Mouse (Mus musculus): ENCODE data around the gene C1qtnf5.
"Not testable (repeated sequence)": the region's sequence is repeated elsewhere in the genome, so short reads cannot be mapped to it uniquely, and the experiment has no call there.

The C1qtnf5 gene

DNA sequence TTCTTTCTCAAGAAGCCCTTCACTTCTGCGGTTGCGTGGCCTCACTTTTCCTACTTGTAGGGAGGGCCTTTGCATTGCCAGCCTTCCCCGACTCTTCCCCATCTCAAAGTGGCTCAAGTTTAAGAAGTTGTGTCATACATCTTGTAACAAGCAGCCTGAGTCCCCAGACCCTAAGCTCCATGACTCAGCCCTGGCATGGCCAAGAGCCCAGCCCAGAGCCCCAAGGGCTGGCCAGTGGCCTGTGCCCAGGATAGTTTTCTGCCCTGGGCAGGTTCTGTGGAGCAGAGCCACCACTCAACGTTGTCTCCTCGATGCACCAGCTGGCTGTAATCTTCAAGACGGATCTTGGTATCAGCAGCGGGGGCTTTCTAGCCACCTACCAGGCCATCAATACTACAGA is 2.2 kb upstream of the C1qtnf5 start:
- no peak for DNase-seq (ENCODE audit: low spot score in 2 of 2)

DNA sequence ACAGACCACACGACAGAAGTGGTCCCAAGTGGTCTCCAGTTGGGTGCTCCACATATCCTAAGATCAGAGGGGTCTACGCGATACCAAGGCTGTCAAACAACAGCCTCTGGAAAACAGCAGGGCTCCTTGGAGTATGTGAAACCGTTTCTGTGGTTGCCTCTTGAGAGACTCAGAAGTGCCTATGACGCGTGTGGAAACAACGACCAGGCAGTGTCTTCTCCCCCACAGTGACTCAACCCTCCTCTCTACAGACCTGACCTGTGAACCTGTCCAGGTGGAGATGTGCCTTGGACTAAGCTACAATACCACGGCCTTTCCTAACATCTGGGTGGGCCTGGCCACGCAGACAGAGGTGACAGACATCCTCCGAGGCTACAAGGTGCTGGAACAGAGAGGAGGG is 1.3 kb upstream of the C1qtnf5 start:
- DNase-seq (ENCODE audit: low spot score in 2 of 2) = no peak

DNA sequence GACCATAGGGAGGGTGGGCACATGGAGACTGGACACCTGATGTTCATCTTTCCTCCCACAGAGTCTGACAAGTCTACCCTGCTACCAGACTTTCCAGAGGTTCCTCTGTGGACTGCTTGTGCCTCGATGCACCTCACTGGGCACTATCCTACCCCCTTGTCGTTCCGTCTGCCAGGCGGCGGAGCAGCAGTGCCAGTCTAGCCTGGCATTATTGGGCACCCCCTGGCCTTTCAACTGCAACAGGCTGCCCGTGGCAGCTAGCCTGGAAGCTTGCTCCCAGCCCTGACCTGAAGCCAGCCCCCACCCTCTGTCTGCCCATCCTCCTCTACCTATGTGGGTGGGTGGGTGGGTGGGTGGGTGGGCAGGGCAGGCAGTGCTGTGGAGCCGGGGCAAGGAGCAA is 863 bp upstream of the C1qtnf5 start:
- no peak for DNase-seq (ENCODE audit: low spot score in 2 of 2)

DNA sequence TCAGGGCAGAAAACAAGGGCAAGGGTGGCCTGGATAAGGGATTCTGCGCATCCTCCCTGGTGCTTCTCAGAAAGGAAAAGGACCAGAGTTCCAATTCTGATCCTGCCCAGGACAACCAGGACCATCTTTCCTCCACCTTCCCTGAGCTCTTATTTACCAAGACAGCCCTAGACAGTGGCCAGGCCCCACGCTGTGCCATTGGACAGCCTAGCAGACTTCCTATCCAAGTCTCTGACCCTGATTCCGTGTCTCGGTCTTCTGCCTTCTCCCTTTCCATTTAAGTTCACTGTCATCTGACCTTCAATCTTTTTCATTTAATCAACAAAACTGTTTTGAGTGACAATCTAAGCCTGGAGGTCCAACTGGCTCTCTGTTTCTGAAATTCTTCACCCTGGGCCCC is 449 bp upstream of the C1qtnf5 start:
- no peak for DNase-seq (ENCODE audit: low spot score in 2 of 2)

DNA sequence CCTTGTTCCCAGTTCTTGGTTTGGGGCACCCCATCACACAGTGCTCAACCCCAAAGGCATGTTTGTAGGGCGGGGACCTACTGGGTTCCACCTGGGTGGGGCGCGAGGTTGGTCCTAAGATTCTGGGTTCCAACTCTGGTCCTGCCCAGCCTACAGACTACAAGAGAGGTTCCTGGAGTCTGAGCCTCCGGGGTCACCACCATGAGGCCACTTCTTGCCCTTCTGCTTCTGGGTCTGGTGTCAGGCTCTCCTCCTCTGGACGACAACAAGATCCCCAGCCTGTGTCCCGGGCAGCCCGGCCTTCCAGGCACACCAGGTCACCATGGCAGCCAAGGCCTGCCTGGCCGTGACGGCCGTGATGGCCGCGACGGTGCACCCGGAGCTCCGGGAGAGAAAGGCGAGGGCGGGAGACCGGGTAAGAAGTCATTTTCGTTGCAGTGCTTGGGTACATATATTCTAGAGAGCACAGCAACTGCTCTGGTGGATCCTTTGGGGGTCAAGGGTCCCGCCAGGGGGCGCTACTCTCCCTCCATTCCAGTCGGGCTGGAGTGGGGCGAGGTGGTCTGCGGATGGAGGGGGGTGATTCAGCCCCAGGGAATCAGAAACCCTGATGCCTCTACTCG is 623 bp downstream of the C1qtnf5 start:
- peak in 1 of 2 experiments; percentile 39 for DNase-seq (ENCODE audit: low spot score in 2 of 2)

DNA sequence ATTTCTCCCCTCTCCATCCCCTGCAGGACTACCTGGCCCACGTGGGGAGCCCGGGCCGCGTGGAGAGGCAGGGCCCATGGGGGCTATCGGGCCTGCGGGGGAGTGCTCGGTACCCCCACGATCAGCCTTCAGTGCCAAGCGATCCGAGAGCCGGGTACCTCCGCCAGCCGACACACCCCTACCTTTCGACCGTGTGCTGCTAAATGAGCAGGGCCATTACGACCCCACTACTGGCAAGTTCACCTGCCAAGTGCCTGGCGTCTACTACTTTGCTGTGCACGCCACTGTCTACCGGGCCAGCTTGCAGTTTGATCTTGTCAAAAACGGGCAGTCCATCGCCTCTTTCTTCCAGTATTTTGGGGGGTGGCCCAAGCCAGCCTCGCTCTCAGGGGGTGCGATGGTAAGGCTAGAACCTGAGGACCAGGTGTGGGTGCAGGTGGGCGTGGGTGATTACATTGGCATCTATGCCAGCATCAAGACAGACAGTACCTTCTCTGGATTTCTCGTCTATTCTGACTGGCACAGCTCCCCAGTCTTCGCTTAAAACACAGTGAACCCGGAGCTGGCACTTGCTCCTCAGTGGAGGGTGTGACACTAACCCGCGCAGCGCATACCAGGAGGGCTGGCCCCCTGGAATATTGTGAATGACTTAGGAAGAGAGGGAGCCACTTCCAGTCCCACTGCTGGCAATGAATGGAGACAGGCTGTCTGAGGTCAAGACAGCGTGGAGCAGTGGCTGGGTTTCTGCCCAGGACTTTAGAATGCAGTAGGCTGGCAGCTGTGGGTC is 1.4 kb downstream of the C1qtnf5 start:
- DNase-seq (ENCODE audit: low spot score in 2 of 2) = no peak

DNA sequence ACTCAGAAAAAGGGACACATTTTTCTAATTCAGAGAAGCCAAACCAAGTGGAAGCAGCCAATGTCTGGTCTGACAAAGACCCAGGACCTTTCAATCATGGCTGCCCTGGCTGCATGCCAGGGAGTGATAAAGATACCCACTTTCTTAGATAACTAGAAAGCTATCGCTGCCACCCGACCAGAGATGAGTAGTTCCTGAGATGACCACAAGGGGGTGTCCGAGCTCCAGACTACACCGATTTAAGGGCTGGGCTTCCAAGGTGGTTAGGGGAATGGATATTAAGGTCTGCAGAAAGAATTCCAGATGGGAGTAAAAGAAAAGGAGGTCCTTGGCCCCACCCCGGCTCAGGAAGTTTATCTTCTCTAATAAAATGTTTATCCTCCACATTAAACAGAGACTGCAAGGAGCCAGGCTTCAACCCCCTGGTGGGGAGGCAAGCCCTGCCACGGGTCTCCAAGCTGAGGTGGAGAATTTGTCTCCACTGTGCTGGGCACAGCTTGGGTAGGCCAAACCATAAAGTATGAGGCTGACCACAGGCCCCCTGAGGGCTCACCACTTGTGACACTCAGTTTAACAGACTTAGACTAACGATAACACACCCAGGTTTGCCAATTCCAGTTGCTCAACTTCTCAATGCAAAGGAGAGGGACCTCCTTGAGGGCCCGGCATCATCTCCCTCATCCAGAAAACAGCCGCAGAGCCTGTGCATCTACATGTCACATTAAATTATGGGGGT is 2.5 kb downstream of the C1qtnf5 start:
- DNase-seq (ENCODE audit: low spot score in 2 of 2) = peak; percentile 53 to 74

DNA sequence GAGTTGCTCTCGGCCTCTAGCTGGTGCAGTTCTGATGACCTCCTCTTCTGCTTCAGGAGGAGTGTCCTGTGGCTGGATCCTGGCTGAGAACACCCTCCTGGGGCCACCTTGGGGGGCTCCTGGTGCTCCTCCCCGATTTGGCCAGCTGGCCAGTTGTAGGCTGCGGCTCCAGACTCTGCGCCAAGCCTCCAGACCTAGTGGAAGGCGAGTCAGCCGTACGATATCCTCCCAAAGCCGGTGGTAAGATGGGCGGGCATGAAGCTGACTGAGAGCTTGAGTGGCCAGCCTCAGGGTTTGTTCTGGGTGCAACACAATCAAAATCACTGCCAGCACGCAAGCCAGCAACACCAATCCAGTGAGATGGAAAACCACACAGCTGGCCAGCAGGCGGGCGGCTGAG is 4.9 kb downstream of the C1qtnf5 start:
- not testable (repeated sequence) for DNase-seq (ENCODE audit: low spot score in 2 of 2)

DNA sequence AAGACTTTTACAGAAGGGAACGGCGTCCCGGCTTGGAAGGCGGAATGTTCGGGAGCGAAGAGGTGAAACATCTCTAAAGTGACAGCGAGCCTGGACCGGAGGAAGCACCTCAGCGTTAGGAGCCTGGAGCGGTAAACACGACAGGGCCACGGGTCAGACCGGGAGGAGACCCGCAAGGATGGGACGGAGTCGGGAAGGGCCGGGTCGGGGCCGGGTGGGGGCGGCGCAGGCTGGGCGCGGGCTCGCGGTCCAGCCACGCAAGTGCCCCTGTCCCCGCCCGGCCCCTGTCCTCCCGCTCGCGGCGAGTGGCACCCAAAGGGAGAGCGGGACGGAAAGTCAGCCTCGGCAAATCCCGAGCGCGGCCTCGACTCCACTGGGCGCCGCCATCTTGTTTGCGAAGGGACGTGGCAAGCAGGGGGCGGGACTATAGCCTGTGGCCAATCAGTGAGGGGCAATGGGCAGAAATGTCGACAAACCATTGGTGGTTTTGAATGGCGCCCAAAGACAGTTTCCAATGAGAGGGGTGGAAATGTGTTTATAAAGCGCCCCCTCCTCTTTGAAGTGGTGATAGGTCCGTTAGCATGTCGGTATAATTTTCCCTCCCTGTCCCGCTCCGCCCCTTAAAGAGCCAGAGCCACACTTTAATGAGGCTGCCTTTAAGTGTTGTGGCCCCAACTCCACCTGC is 6.2 kb downstream of the C1qtnf5 start, which contains the start of the genes Gm49380 and Rnf26:
Gene Gm49380, minus strand, starts transcription at position 396 of the 685 bp plus-strand sequence.
Gene Rnf26, minus strand, starts transcription at position 413 of the 685 bp plus-strand sequence.
- peak; percentile 98 for DNase-seq (ENCODE audit: low spot score in 2 of 2)

DNA sequence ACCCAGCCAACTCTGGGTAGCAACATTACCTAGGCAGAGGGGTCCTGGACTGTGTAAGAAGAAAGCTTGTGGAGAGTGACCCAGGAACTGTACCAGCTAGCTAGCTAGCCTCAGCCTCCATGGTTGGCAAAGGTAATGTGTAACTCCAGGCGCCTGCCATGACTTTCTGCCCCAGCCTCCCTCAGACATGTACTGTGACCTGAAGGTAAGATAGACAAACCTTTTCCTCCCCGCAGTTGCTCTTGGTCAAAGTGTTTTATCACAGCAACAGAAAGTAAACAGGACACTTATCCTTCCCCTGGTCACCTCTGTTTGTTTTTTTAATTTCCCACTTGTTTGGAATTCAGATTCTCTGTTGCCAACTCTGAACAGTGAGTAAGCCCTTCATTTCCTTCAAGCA is 7.4 kb downstream of the C1qtnf5 start:
- no peak for DNase-seq (ENCODE audit: low spot score in 2 of 2)

DNA sequence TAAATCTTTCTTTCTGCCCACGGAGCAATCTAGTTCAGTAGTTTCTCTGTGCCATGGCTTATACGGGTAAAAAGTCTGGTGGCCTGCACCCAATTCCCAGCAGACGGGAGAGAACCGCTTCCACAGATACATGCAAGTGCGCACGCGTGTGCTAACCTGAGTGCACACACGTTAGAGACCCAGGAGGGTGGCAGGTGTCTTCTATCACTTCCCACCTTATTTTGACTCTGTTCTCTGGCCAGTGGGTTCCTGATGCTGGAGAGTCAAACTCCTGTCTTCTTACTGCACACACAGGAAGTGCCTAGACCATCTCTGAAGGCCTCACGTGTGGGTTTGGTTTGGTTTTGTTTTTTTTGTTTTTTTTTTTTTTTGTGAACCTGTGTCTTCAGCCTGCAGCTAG is 8.6 kb downstream of the C1qtnf5 start:
- no peak for DNase-seq (ENCODE audit: low spot score in 2 of 2)

DNA sequence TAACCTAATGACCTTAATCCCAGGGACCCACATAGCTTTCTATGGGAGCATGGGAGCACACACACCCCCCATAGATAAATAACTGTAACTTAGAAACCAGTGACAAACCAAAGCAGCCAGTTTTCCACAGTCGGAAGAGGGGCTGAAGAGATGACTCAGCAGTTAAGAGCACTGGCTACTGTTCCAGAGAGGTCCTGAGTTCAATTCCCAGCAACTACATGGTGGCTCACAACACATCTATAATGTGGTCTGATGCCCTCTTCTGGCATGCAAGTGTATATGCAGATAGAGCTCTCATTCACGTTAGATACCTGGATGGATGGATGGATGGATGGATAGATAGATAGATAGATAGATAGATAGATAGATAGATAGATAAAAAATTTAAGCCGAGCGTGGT is 9.1 kb downstream of the C1qtnf5 start:
- DNase-seq (ENCODE audit: low spot score in 2 of 2) = no peak

DNA sequence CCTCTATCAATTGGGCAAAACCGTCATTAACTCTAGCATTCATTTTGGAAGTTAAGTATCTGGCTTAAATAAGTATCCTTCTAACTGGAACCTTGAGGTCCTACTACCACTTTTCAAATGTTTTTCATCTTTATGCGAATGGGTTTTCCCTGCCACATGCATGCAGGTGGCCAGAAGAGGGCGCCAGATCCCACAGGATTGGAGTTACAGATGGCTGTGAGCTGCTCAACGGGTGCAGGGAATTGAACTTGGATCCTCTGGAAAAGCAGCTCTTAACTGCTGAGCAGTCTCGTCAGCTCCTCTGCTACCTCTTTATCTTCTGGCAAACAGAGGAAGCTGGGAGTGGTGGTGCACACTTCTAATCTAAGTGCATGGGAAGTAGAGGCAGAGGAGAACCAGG is 12.0 kb downstream of the C1qtnf5 start:
- no peak for DNase-seq (ENCODE audit: low spot score in 2 of 2)

DNA sequence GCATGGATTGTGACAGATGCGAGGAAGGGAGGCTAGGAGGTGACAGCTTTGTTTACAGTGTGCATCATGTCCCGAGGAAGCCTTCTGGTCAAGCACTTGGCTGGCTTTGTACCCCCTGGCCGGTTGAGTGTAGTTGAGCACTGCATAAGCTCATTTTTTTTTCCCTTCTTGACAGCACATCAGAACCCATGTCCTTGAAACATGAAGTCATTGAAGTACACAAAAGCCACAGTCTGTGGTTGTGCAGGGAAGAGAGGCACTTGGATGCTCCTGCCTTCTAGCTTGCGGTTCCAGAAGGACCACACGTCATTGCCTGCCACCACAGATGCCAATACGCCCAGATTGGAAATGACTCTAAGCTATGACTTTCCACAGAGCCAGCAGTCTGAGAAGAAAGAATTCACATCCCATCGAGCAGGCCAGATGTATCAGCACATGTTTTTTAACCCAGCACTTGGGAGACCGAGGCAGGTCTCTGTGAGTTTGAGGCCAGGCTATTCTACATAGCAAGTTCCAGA is 13.0 kb downstream of the C1qtnf5 start:
- no peak for DNase-seq (ENCODE audit: low spot score in 2 of 2)

DNA sequence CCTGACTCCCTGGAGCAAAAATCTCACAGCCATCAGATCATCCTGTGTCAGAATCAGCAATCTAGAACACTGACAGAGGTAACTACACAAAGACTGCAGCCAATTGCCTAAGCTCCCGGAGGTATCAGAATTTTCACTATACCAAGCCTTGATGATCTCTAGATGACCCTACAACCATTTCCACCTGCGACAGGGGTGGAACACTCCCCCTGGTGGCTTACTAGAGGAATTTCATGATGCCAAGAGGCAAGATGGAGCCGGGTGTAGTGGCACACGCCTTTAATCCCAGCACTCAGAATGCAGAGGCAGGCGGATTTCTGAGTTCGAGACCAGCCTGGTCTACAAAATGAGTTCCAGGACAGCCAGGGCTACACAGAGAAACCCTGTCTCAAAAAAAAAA is 17.3 kb downstream of the C1qtnf5 start:
- no peak for DNase-seq (ENCODE audit: low spot score in 2 of 2)

DNA sequence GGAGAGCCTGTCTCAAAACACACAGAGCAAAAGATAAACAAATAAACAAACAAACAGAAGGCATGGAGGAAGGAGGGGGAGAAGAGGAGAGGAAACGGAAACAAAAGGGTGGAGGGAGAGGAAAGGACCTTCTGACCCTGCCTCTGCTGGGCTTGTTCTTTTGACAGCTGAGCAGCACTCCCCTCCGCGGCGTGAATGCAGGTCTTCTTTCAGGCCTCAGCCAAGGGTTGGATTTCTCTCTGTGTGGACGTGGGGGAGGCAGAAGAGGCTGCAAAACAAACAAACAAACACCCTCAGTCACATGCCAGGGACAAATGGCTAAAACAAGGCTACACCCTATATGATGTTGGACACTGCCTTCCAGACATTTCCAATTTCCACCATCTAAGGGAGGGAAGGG is 18.0 kb downstream of the C1qtnf5 start:
- no peak for DNase-seq (ENCODE audit: low spot score in 2 of 2)

DNA sequence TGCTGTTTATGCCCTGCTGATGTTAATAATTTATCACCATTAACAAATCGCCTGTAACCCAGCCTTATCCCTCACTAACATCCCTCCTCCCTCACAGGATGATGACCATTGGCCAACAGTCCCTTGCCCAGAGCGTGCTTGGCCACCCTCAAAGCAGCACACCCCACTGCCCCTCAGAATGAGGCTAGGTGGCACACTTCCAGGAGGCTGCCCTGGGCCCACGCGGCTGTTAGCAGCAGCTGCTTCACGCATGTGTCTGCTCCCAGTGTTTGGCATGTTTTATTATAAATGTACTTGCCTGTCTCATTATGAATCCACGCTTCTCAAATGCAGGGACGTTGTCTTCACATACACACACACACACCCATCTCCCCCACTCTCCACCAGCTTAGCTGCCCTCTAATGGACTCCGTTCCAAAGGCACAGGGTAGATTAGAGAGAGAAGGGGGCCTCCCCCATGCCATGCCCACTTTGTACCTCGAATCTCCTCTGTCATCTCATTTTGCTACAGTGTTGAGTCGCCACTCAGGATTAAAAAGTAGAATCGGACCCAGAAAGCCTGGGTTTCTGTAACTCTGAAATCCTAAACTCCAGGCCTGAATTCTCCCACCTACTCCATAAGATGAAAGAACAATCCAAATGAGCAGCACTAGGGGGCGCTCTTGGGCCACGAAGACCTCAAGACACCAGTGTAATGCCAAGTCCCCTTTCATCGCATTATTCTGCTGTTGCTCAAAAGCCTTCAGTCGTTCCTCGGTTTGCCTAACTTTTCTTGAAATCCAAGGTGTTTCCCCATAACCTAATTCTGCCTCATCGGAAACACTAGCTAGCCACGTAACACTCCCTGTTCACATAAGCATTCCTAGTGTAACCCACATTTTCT is 18.7 kb downstream of the C1qtnf5 start:
- peak; percentile 77 to 88 for DNase-seq (ENCODE audit: low spot score in 2 of 2)

DNA sequence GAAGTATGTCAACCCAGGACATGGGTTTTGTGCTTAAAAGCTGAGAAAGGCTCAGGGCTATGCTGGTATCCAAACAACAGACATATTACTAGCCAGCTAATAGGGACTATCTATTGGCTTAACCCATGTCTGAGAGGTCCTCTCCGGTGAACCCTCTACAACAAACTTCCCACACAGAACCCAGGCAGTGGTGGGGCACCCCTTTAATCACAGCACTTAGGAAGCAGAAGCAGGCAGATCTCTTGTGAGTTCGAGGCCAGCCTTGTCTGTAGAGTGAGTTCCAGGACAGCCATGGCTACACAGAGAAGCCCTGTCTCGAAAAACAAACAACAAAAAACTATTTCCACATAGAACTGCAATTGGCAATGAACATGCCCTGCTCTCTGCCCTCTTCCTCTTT is 19.7 kb downstream of the C1qtnf5 start:
- DNase-seq (ENCODE audit: low spot score in 2 of 2) = no peak

DNA sequence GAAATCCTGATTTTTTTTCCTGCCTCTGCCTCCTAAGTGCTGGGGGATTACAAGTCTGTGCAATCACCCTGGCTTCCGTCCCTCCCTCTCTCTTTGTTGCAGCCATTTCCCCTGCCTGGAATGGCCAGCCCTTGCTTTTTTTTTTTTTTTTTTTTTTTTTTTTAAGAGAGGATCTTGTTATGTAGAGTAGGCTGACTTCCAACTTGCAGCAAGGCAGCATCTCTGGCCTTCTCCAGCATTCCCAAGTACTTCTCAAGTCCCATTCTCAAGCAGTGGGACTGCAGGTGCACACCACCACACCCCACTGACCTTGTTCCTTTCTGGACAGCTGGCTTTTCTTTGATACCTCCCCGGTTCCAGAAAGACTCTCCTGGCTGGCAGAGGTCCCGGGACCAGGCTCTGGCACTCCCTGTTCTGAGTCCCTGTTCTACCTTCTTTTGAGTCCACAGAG is 20.3 kb downstream of the C1qtnf5 start:
- peak in 1 of 2 experiments; percentile 50 for DNase-seq (ENCODE audit: low spot score in 2 of 2)

DNA sequence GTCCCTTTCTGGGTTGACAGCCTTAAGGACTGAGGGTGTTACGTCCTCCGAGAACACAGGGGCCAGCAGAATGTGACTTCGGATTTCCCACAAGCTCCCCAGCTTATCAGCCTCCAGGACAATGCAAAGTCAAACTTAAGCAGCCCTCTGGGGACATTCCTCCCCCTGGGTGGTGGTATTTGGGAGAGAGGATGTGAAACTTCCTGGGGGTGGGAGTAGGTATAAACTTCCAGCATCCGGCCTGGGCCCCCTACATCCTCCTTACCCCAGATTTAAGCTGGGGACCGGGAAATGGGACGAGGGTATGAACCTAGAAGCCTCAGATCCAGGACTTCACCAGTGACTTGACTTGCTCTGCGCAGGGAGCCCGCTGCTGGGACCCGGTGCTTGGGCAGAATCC is 22.6 kb downstream of the C1qtnf5 start:
- no peak for DNase-seq (ENCODE audit: low spot score in 2 of 2)

DNA sequence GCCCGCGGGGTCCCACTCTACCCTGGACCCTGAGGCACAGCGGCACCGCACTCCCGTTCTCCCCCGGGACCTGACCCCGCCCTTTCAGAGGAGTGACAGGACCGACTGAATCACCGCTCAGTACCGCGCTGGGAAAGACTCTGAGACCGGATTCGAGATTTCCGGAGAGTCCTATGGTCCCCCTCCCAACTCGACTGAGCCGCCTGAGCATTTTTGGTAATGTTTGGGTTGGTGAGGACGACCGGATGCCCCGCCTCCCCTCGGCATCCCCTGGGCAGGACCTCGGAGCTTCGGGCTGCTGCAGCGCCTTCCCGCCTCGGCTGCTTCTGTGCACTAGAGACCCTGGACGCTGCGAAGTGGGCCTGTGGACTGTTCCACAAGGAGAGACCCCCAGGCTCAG is 23.0 kb downstream of the C1qtnf5 start:
- DNase-seq (ENCODE audit: low spot score in 2 of 2) = peak; percentile 90 to 94
